Mouse (Mus musculus): ENCODE measurements at regions not wholly inside any gene's neighbourhood (a gene's known extent, or its start where the extent isn't known, plus 50 kb on each side); places are given as distances from the start of the nearest gene placed in this dataset.
A peak's percentile ranks its signal among the peaks of the same experiment; 100 is the strongest.

- ATAC-seq (replicated peaks; ENCODE audit: low FRiP score, low read depth), result peak; percentile 25; the same call in 1 of the 2 replicates
- H3K4me2 ChIP-seq (ENCODE audit: low read length), result no peak overlapping the region
- DNase-seq (ENCODE audit: low spot score), result peak; percentile 60
- no peak overlapping the region for H3K4me3 ChIP-seq (replicated peaks; ENCODE audit: low read depth, low read length)
- no peaks in the 10 kb centered on the region for H3K9me3 ChIP-seq (replicated peaks; ENCODE audit: low read length)
- 32% methylated on average over 12 of the region's 12 CpGs for WGBS
- no peaks in the 10 kb centered on the region; the same call in 1 of the 2 replicates for H3K4me1 ChIP-seq (replicated peaks; ENCODE audit: insufficient read depth, low read length)
- no peaks in the 10 kb centered on the region for H3K36me3 ChIP-seq (ENCODE audit: insufficient read depth, low read length)
- no peak overlapping the region for H3K9ac ChIP-seq (ENCODE audit: low read depth, low read length)
- H3K27me3 ChIP-seq (ENCODE audit: insufficient read depth, low read length), result no peaks in the 10 kb centered on the region
- H3K27ac ChIP-seq, result no peak overlapping the region
- no peak for TF ChIP-seq CTCF (IDR thresholded peaks at IDR 0.05; ENCODE audit: low read depth)
Observed at GRCm38 (mm10) chr6:101484526-101485287, 107.0 kb upstream of the Pdzrn3 start.

GRCm38 (mm10) chr6:101482635-101483465 lies 105.2 kb upstream of the Pdzrn3 start:
- ATAC-seq (replicated peaks; ENCODE audit: low FRiP score, low read depth) (no peak), DNase-seq (ENCODE audit: low spot score) (peak; percentile 38)
- Histone ChIP-seq H3K4me2 (ENCODE audit: low read length) (no peak overlapping the region), H3K9me3 (replicated peaks; ENCODE audit: low read length) (no peaks in the 10 kb centered on the region), H3K4me1 (replicated peaks; ENCODE audit: insufficient read depth, low read length) (no peaks in the 10 kb centered on the region; the same call in 1 of the 2 replicates), H3K27ac (no peak overlapping the region), H3K27me3 (ENCODE audit: insufficient read depth, low read length) (no peaks in the 10 kb centered on the region), H3K9ac (ENCODE audit: low read depth, low read length) (no peak overlapping the region), H3K4me3 (replicated peaks; ENCODE audit: low read depth, low read length) (no peak overlapping the region), H3K36me3 (ENCODE audit: insufficient read depth, low read length) (no peaks in the 10 kb centered on the region)
- 41% methylated on average over 9 of the region's 9 CpGs for WGBS
- no peak for TF ChIP-seq CTCF (IDR thresholded peaks at IDR 0.05; ENCODE audit: low read depth)

GRCm38 (mm10) chr6:101473956-101474355 lies 96.3 kb upstream of the Pdzrn3 start:
- ATAC-seq (replicated peaks; ENCODE audit: low FRiP score, low read depth), result no peak
- Histone ChIP-seq H3K27me3 (ENCODE audit: insufficient read depth, low read length) (no peaks in the 10 kb centered on the region), H3K27ac (no peak overlapping the region), H3K4me3 (replicated peaks; ENCODE audit: low read depth, low read length) (no peak overlapping the region), H3K4me1 (replicated peaks; ENCODE audit: insufficient read depth, low read length) (no peaks in the 10 kb centered on the region), H3K36me3 (ENCODE audit: insufficient read depth, low read length) (no peaks in the 10 kb centered on the region), H3K9ac (ENCODE audit: low read depth, low read length) (no peak overlapping the region), H3K4me2 (ENCODE audit: low read length) (no peak overlapping the region), H3K9me3 (replicated peaks; ENCODE audit: low read length) (no peaks in the 10 kb centered on the region)
- no peak for TF ChIP-seq CTCF (IDR thresholded peaks at IDR 0.05; ENCODE audit: low read depth)
- WGBS, result 84% methylated on average over 1 of the region's 1 CpGs
- DNase-seq (ENCODE audit: low spot score), result no peak

- DNase-seq (ENCODE audit: low spot score), result peak; percentile 18
- TF ChIP-seq CTCF (IDR thresholded peaks at IDR 0.05; ENCODE audit: low read depth), result peak; percentile 12; the same call in 1 of the 2 replicates
- Histone ChIP-seq H3K27ac (no peak overlapping the region), H3K4me1 (replicated peaks; ENCODE audit: insufficient read depth, low read length) (no peaks in the 10 kb centered on the region), H3K27me3 (ENCODE audit: insufficient read depth, low read length) (no peaks in the 10 kb centered on the region), H3K4me2 (ENCODE audit: low read length) (no peak overlapping the region), H3K4me3 (replicated peaks; ENCODE audit: low read depth, low read length) (no peak overlapping the region), H3K9ac (ENCODE audit: low read depth, low read length) (no peak overlapping the region), H3K36me3 (ENCODE audit: insufficient read depth, low read length) (no peaks in the 10 kb centered on the region), H3K9me3 (replicated peaks; ENCODE audit: low read length) (no peaks in the 10 kb centered on the region)
- WGBS, result 41% methylated on average over 5 of the region's 5 CpGs
- no peak for ATAC-seq (replicated peaks; ENCODE audit: low FRiP score, low read depth)
Observed at GRCm38 (mm10) chr6:101473257-101473925, 95.7 kb upstream of the Pdzrn3 start.

GRCm38 (mm10) chr6:101464910-101465309 lies 87.2 kb upstream of the Pdzrn3 start:
- H3K4me2 ChIP-seq (ENCODE audit: low read length), result no peak overlapping the region
- no peak overlapping the region for H3K4me3 ChIP-seq (replicated peaks; ENCODE audit: low read depth, low read length)
- no peaks in the 10 kb centered on the region for H3K9me3 ChIP-seq (replicated peaks; ENCODE audit: low read length)
- 82% methylated on average over 1 of the region's 1 CpGs for WGBS
- ATAC-seq (replicated peaks; ENCODE audit: low FRiP score, low read depth) (no peak), DNase-seq (ENCODE audit: low spot score) (no peak)
- no peak overlapping the region for H3K9ac ChIP-seq (ENCODE audit: low read depth, low read length)
- H3K27ac ChIP-seq, result no peak overlapping the region
- H3K4me1 ChIP-seq (replicated peaks; ENCODE audit: insufficient read depth, low read length), result no peaks in the 10 kb centered on the region
- H3K36me3 ChIP-seq (ENCODE audit: insufficient read depth, low read length), result no peaks in the 10 kb centered on the region
- TF ChIP-seq CTCF (IDR thresholded peaks at IDR 0.05; ENCODE audit: low read depth), result no peak
- no peaks in the 10 kb centered on the region for H3K27me3 ChIP-seq (ENCODE audit: insufficient read depth, low read length)

- ATAC-seq (replicated peaks; ENCODE audit: low FRiP score, low read depth) (no peak), DNase-seq (ENCODE audit: low spot score) (no peak)
- no peak for TF ChIP-seq CTCF (IDR thresholded peaks at IDR 0.05; ENCODE audit: low read depth)
- no peak overlapping the region for H3K27ac ChIP-seq
- H3K4me1 ChIP-seq (replicated peaks; ENCODE audit: insufficient read depth, low read length), result no peaks in the 10 kb centered on the region
- no peak overlapping the region for H3K4me3 ChIP-seq (replicated peaks; ENCODE audit: low read depth, low read length)
- no peak overlapping the region for H3K9ac ChIP-seq (ENCODE audit: low read depth, low read length)
- H3K36me3 ChIP-seq (ENCODE audit: insufficient read depth, low read length), result no peaks in the 10 kb centered on the region
- 80% methylated on average over 3 of the region's 3 CpGs for WGBS
- H3K4me2 ChIP-seq (ENCODE audit: low read length), result no peak overlapping the region
- no peaks in the 10 kb centered on the region for H3K27me3 ChIP-seq (ENCODE audit: insufficient read depth, low read length)
- H3K9me3 ChIP-seq (replicated peaks; ENCODE audit: low read length), result no peaks in the 10 kb centered on the region
Observed at GRCm38 (mm10) chr6:101463812-101464320, 86.2 kb upstream of the Pdzrn3 start.

Data from kidney, postnatal 0 days (tissue).